Mouse (Mus musculus) liver, adult 10 weeks (tissue): ENCODE data around the gene Mfsd1. TPM values are rescaled to one million over a fixed set of nuclear protein-coding genes. Genes with fewer than 3 reads are reported as not detected.

Source experiments
- polyA plus RNA-seq: library from polyadenylated mRNA; stranded (reverse); fragments of 350-450 nt; fragmentation: Illumina TruSeq; extraction: RNeasy Lipid Tissue Mini Kit (QIAGEN cat#74804); gene quantifications from one replicate; pipeline ENCODE4 v1.2.3, GENCODE M21; 2014; ENCODE audit warnings: low read depth, low replicate concordance

Mfsd1 gene
- polyA plus RNA-seq, result 174 TPM

DNA sequence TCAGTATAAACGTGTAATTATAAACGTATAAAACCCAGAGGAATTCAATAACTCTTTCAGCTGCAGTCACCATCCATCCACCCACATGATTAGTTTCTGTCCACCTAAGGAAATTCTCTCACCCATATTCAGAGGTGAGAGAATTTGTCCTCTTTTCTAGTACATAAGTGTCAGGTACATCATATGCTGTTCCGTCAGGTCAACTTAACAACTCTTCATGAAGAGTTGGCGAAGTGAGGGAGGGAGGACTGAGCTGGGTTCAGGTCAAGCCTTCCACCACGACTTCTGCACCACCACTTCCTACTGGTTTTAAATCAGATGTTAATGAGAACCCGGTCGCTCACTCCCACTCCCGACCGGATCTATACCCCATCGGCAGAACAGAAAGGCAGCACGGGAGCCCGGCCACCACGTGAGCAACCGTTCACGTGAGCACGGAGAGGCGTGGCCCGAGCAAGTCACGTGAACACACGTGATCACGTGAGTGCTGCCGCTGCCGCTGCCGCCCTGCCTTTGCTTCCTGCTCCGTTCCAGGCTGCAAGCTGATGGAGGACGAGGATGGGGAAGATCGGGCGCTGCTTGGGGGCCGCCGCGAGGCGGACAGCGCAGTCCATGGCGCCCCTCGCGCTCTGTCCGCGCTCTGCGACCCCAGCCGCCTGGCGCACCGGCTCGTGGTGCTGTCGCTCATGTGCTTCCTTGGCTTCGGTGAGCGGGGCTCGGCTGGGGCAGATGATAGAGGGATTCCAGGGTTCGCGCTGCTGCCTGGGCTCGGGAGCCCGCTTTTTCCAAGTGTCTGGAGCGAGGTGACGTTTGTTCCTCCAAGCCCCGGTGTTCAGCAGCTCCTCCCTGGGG, at the start of gene Mfsd1:
Gene Mfsd1, plus strand, starts transcription at position 469 of the 852 bp plus-strand sequence.

Other genes with a start within 250 kb of the Mfsd1 start
- not detected for gene Mlf1, start 208.6 kb upstream of the Mfsd1 start, polyA plus RNA-seq
- not detected for gene Gm17402, start 207.6 kb upstream of the Mfsd1 start, polyA plus RNA-seq
- 107 TPM for gene Gfm1, start 152.6 kb upstream of the Mfsd1 start, polyA plus RNA-seq
- gene Lxn, start 118.8 kb upstream of the Mfsd1 start, polyA plus RNA-seq, result 0.64 TPM
- 47.9 TPM for gene Rarres1, start 67.2 kb upstream of the Mfsd1 start, polyA plus RNA-seq